Mouse (Mus musculus) limb, embryonic 11.5 days (tissue): ENCODE measurements around the gene Lrrc56. TPM values are rescaled to one million over a fixed set of nuclear protein-coding genes. Genes with fewer than 3 reads are reported as not detected.

ENCODE experiments used
- ATAC-seq: fragments of 200-750 bp; cut with Nextera tagmentation; 2 replicates; pipeline ENCODE4 v1.8.0; 2017; ENCODE audit warnings: low read depth; ENCODE audit not compliant: insufficient number of reproducible peaks, low FRiP score, low TSS enrichment
- DNase-seq: peaks from one replicate; pipeline ENCODE4 v3.0.0-alpha.2; 2015; ENCODE audit warnings: low spot score
- H3K27ac ChIP-seq: fragments of 300-500 bp; sonication (generic); replicated peaks from 2 replicates; pipeline ENCODE4 v1.5.1; 2014; ENCODE audit warnings: low read depth, mild to moderate bottlenecking, low read length
- H3K27me3 ChIP-seq: fragments of 300-500 bp; sonication (generic); 2 replicates; pipeline ENCODE4 v1.6.1; 2014; ENCODE audit warnings: mild to moderate bottlenecking, low read length, mixed read lengths; ENCODE audit not compliant: control insufficient read depth, insufficient read depth
- H3K36me3 ChIP-seq: fragments of 300-500 bp; sonication (generic); 2 replicates; pipeline ENCODE4 v1.6.1; 2014; ENCODE audit warnings: mild to moderate bottlenecking, low read length, moderate library complexity, mixed read lengths; ENCODE audit not compliant: control insufficient read depth, insufficient read depth
- H3K4me1 ChIP-seq: fragments of 300-500 bp; sonication (generic); 2 replicates; pipeline ENCODE4 v1.6.1; 2014; ENCODE audit warnings: low read length, mixed read lengths; ENCODE audit not compliant: control insufficient read depth, insufficient read depth
- H3K4me2 ChIP-seq: fragments of 300-500 bp; sonication (generic); 2 replicates; pipeline ENCODE4 v1.6.1; 2014; ENCODE audit warnings: low read depth, mild to moderate bottlenecking, moderate library complexity; ENCODE audit not compliant: severe bottlenecking
- H3K4me3 ChIP-seq: fragments of 300-500 bp; sonication (generic); 2 replicates; pipeline ENCODE4 v1.5.1; 2014; ENCODE audit warnings: low read depth, low read length
- H3K9ac ChIP-seq: fragments of 300-500 bp; sonication (generic); 2 replicates; pipeline ENCODE4 v1.6.1; 2014; ENCODE audit warnings: mild to moderate bottlenecking, low read length
- H3K9me3 ChIP-seq: fragments of 300-500 bp; sonication (generic); 2 replicates; pipeline ENCODE4 v1.6.1; 2016; ENCODE audit warnings: low read length; ENCODE audit not compliant: control insufficient read depth
- WGBS: fragments of 180-500 bp; shearing (Covaris S2); extraction: QIAGEN DNeasy Blood & Tissue Kit; methylation state at CpG from one replicate; pipeline ENCODE4 v1.1.7; 2014; 5-methylcytosine and 5-hydroxymethylcytosine counted together
- polyA plus RNA-seq: library from polyadenylated mRNA; unstranded; fragments of >200 nt; fragmentation: Nextera tagmentation; extraction: Ambion mirVana; gene quantifications from 2 replicates; pipeline ENCODE4 v1.2.1, GENCODE M21; 2014

The Lrrc56 gene
- polyA plus RNA-seq, 1 experiment from 2014 or later: 11.7 TPM

GRCm38 (mm10) chr7:141222696-141223215, 28.8 kb downstream of the Lrrc56 start:
- Histone ChIP-seq H3K9me3 (no peaks in the 10 kb centered on the region), H3K4me1 (peaks cover 12% of the 10 kb centered on the region), H3K36me3 (no peaks in the 10 kb centered on the region; the same call in 1 of the 2 replicates), H3K4me3 (no peak overlapping the region), H3K27me3 (no peaks in the 10 kb centered on the region), H3K9ac (no peak overlapping the region), H3K4me2 (no peak overlapping the region), H3K27ac (peak overlapping the region; percentile 63; the same call in 1 of the 2 replicates)
- WGBS: 88% methylated on average over 4 of the region's 4 CpGs
- DNase-seq (no peak), ATAC-seq (no peak)

- H3K4me1 ChIP-seq: peaks cover 12% of the 10 kb centered on the region
- ATAC-seq (no peak), DNase-seq (no peak)
- H3K36me3 ChIP-seq: peaks cover 3% of the 10 kb centered on the region; the same call in 1 of the 2 replicates
- no peak overlapping the region for H3K4me3 ChIP-seq
- no peaks in the 10 kb centered on the region for H3K9me3 ChIP-seq
- H3K27me3 ChIP-seq: no peaks in the 10 kb centered on the region
- 85% methylated on average over 6 of the region's 6 CpGs for WGBS
- no peak overlapping the region for H3K9ac ChIP-seq
- H3K4me2 ChIP-seq: no peak overlapping the region
- no peak overlapping the region for H3K27ac ChIP-seq
These were observed 32.6 kb downstream of the Lrrc56 start for GRCm38 (mm10) chr7:141226535-141226934.

- no peak overlapping the region for H3K4me3 ChIP-seq
- H3K36me3 ChIP-seq: peaks cover 14% of the 10 kb centered on the region
- H3K9ac ChIP-seq: no peak overlapping the region
- peak; percentile 14 for ATAC-seq
- peaks cover 7% of the 10 kb centered on the region for H3K4me1 ChIP-seq
- no peak overlapping the region for H3K4me2 ChIP-seq
- 82% methylated on average over 4 of the region's 4 CpGs for WGBS
- no peaks in the 10 kb centered on the region for H3K27me3 ChIP-seq
- no peaks in the 10 kb centered on the region for H3K9me3 ChIP-seq
- H3K27ac ChIP-seq: no peak overlapping the region
- DNase-seq: no peak
These were observed 33.8 kb downstream of the Lrrc56 start for GRCm38 (mm10) chr7:141227796-141228195.

GRCm38 (mm10) chr7:141228279-141229067, 34.5 kb downstream of the Lrrc56 start, which contains the start of gene Phrf1:
Gene Phrf1 (plus strand): TSS chr7:141228784.
- WGBS: under 1% methylated on average over 76 of the region's 76 CpGs
- peaks cover 18% of the 10 kb centered on the region for H3K36me3 ChIP-seq

GRCm38 (mm10) chr7:141229702-141230101, 35.7 kb downstream of the Lrrc56 start:
- Histone ChIP-seq H3K27me3 (no peaks in the 10 kb centered on the region), H3K9ac (peak overlapping the region; percentile 89), H3K36me3 (peaks cover 28% of the 10 kb centered on the region), H3K27ac (no peak overlapping the region), H3K4me3 (peak overlapping the region; percentile 92), H3K4me2 (peak overlapping the region; percentile 75), H3K4me1 (peaks cover 7% of the 10 kb centered on the region), H3K9me3 (no peaks in the 10 kb centered on the region)
- no peak for ATAC-seq
- no peak for DNase-seq
- WGBS: 64% methylated on average over 6 of the region's 6 CpGs

More at GRCm38 (mm10) chr7:141228279-141229067, 34.5 kb downstream of the Lrrc56 start, which contains the start of gene Phrf1:
- Histone ChIP-seq H3K4me3 (peak within 1 kb of the TSS; percentile 92), H3K27me3 (no peaks in the 10 kb centered on the region), H3K27ac (peak within 1 kb of the TSS; percentile 74), H3K4me2 (peak within 1 kb of the TSS; percentile 75), H3K4me1 (peaks cover 7% of the 10 kb centered on the region), H3K9ac (peak within 1 kb of the TSS; percentile 89), H3K9me3 (no peaks in the 10 kb centered on the region)
- peak; percentile 97 for DNase-seq
- ATAC-seq: peak; percentile 92

- DNase-seq: no peak
- peak overlapping the region; percentile 75; the same call in 1 of the 2 replicates for H3K4me2 ChIP-seq
- H3K4me1 ChIP-seq: peaks cover 7% of the 10 kb centered on the region
- no peak for ATAC-seq
- WGBS: 93% methylated on average over 4 of the region's 4 CpGs
- H3K4me3 ChIP-seq: no peak overlapping the region
- peaks cover 31% of the 10 kb centered on the region for H3K36me3 ChIP-seq
- H3K27me3 ChIP-seq: no peaks in the 10 kb centered on the region
- H3K27ac ChIP-seq: no peak overlapping the region
- H3K9me3 ChIP-seq: no peaks in the 10 kb centered on the region
- no peak overlapping the region for H3K9ac ChIP-seq
These were observed 36.6 kb downstream of the Lrrc56 start for GRCm38 (mm10) chr7:141230570-141230969.

- Histone ChIP-seq H3K4me1 (peaks cover 7% of the 10 kb centered on the region), H3K4me2 (no peak overlapping the region), H3K9ac (no peak overlapping the region), H3K4me3 (no peak overlapping the region), H3K27me3 (no peaks in the 10 kb centered on the region), H3K27ac (no peak overlapping the region), H3K9me3 (no peaks in the 10 kb centered on the region), H3K36me3 (peaks cover 31% of the 10 kb centered on the region)
- ATAC-seq (no peak), DNase-seq (no peak)
- 95% methylated on average over 3 of the region's 3 CpGs for WGBS
These were observed 37.2 kb downstream of the Lrrc56 start for GRCm38 (mm10) chr7:141231111-141231510.

- H3K36me3 ChIP-seq: peaks cover 31% of the 10 kb centered on the region
- 96% methylated on average over 9 of the region's 10 CpGs for WGBS
- ATAC-seq: no peak
These were observed 37.6 kb downstream of the Lrrc56 start for GRCm38 (mm10) chr7:141231551-141231950.

More at GRCm38 (mm10) chr7:141231551-141231950, 37.6 kb downstream of the Lrrc56 start:
- Histone ChIP-seq H3K27me3 (no peaks in the 10 kb centered on the region), H3K27ac (no peak overlapping the region), H3K9me3 (no peaks in the 10 kb centered on the region), H3K9ac (no peak overlapping the region), H3K4me1 (peaks cover 7% of the 10 kb centered on the region), H3K4me3 (no peak overlapping the region), H3K4me2 (no peak overlapping the region)
- DNase-seq: no peak
